Mouse (Mus musculus): ENCODE measurements around the gene Akt3. TPM values are rescaled to one million over a fixed set of nuclear protein-coding genes. Genes with fewer than 3 reads are reported as not detected.

The Akt3 gene
- polyA plus RNA-seq, 1 experiment from 2014 or later: 27.9 TPM

- Histone ChIP-seq H3K9ac (ENCODE audit: low read length) (no peak overlapping the region), H3K27me3 (ENCODE audit: control insufficient read depth, insufficient read depth, low read length) (no peaks in the 10 kb centered on the region), H3K9me3 (ENCODE audit: control insufficient read depth, low read length) (no peaks in the 10 kb centered on the region), H3K4me3 (ENCODE audit: low read depth, low read length) (no peak overlapping the region), H3K27ac (ENCODE audit: low read depth, low read length) (no peak overlapping the region), H3K36me3 (ENCODE audit: control insufficient read depth, insufficient read depth, low read length) (no peaks in the 10 kb centered on the region), H3K4me2 (no peak overlapping the region), H3K4me1 (ENCODE audit: control insufficient read depth, insufficient read depth, low read length) (peaks cover 6% of the 10 kb centered on the region)
- no peak for ATAC-seq (ENCODE audit: low FRiP score)
- DNase-seq (ENCODE audit: low spot score, missing footprints): no peak
- 67% methylated on average over 1 of the region's 1 CpGs for WGBS
Observed at GRCm38 (mm10) chr1:177198978-177199377, 59.0 kb downstream of the Akt3 start.

GRCm38 (mm10) chr1:177195224-177195623 lies 62.8 kb downstream of the Akt3 start:
- DNase-seq (ENCODE audit: low spot score, missing footprints): no peak
- Histone ChIP-seq H3K27ac (ENCODE audit: low read depth, low read length) (no peak overlapping the region), H3K4me2 (no peak overlapping the region), H3K9me3 (ENCODE audit: control insufficient read depth, low read length) (no peaks in the 10 kb centered on the region), H3K27me3 (ENCODE audit: control insufficient read depth, insufficient read depth, low read length) (no peaks in the 10 kb centered on the region), H3K4me3 (ENCODE audit: low read depth, low read length) (no peak overlapping the region), H3K4me1 (ENCODE audit: control insufficient read depth, insufficient read depth, low read length) (peaks cover 7% of the 10 kb centered on the region; the same call in 1 of the 2 replicates), H3K9ac (ENCODE audit: low read length) (no peak overlapping the region), H3K36me3 (ENCODE audit: control insufficient read depth, insufficient read depth, low read length) (no peaks in the 10 kb centered on the region)
- no peak for ATAC-seq (ENCODE audit: low FRiP score)

- H3K4me3 ChIP-seq (ENCODE audit: low read depth, low read length): no peak overlapping the region
- no peaks in the 10 kb centered on the region for H3K27me3 ChIP-seq (ENCODE audit: control insufficient read depth, insufficient read depth, low read length)
- H3K27ac ChIP-seq (ENCODE audit: low read depth, low read length): no peak overlapping the region
- ATAC-seq (ENCODE audit: low FRiP score) (no peak), DNase-seq (ENCODE audit: low spot score, missing footprints) (peak; percentile 65)
- WGBS: 56% methylated on average over 1 of the region's 1 CpGs
- no peak overlapping the region for H3K4me2 ChIP-seq
- peaks cover 7% of the 10 kb centered on the region; the same call in 1 of the 2 replicates for H3K4me1 ChIP-seq (ENCODE audit: control insufficient read depth, insufficient read depth, low read length)
- H3K9me3 ChIP-seq (ENCODE audit: control insufficient read depth, low read length): no peaks in the 10 kb centered on the region
- no peaks in the 10 kb centered on the region for H3K36me3 ChIP-seq (ENCODE audit: control insufficient read depth, insufficient read depth, low read length)
- no peak overlapping the region for H3K9ac ChIP-seq (ENCODE audit: low read length)
Observed at GRCm38 (mm10) chr1:177194324-177194723, 63.7 kb downstream of the Akt3 start.

GRCm38 (mm10) chr1:177191623-177192022 lies 66.4 kb downstream of the Akt3 start:
- DNase-seq (ENCODE audit: low spot score, missing footprints) (peak; percentile 41), ATAC-seq (ENCODE audit: low FRiP score) (no peak)
- H3K4me1 ChIP-seq (ENCODE audit: control insufficient read depth, insufficient read depth, low read length): peaks cover 12% of the 10 kb centered on the region
- H3K4me3 ChIP-seq (ENCODE audit: low read depth, low read length): no peak overlapping the region
- no peaks in the 10 kb centered on the region for H3K36me3 ChIP-seq (ENCODE audit: control insufficient read depth, insufficient read depth, low read length)
- no peaks in the 10 kb centered on the region for H3K9me3 ChIP-seq (ENCODE audit: control insufficient read depth, low read length)
- no peak overlapping the region for H3K4me2 ChIP-seq
- H3K27me3 ChIP-seq (ENCODE audit: control insufficient read depth, insufficient read depth, low read length): no peaks in the 10 kb centered on the region
- WGBS: 34% methylated on average over 3 of the region's 3 CpGs
- H3K9ac ChIP-seq (ENCODE audit: low read length): no peak overlapping the region
- no peak overlapping the region for H3K27ac ChIP-seq (ENCODE audit: low read depth, low read length)

GRCm38 (mm10) chr1:177190358-177190757 lies 67.6 kb downstream of the Akt3 start:
- no peak overlapping the region for H3K27ac ChIP-seq (ENCODE audit: low read depth, low read length)
- no peak for ATAC-seq (ENCODE audit: low FRiP score)

GRCm38 (mm10) chr1:177188708-177189107 lies 69.3 kb downstream of the Akt3 start:
- WGBS: 46% methylated on average over 3 of the region's 3 CpGs
- H3K27me3 ChIP-seq (ENCODE audit: control insufficient read depth, insufficient read depth, low read length): no peaks in the 10 kb centered on the region
- H3K4me1 ChIP-seq (ENCODE audit: control insufficient read depth, insufficient read depth, low read length): peaks cover 12% of the 10 kb centered on the region
- no peak overlapping the region for H3K9ac ChIP-seq (ENCODE audit: low read length)
- H3K4me3 ChIP-seq (ENCODE audit: low read depth, low read length): no peak overlapping the region
- H3K27ac ChIP-seq (ENCODE audit: low read depth, low read length): no peak overlapping the region
- peak; percentile 86 for DNase-seq (ENCODE audit: low spot score, missing footprints)
- no peak overlapping the region for H3K4me2 ChIP-seq
- H3K36me3 ChIP-seq (ENCODE audit: control insufficient read depth, insufficient read depth, low read length): no peaks in the 10 kb centered on the region
- no peaks in the 10 kb centered on the region for H3K9me3 ChIP-seq (ENCODE audit: control insufficient read depth, low read length)
- ATAC-seq (ENCODE audit: low FRiP score): peak; percentile 86

More at GRCm38 (mm10) chr1:177190358-177190757, 67.6 kb downstream of the Akt3 start:
- Histone ChIP-seq H3K4me3 (ENCODE audit: low read depth, low read length) (no peak overlapping the region), H3K4me2 (no peak overlapping the region), H3K27me3 (ENCODE audit: control insufficient read depth, insufficient read depth, low read length) (no peaks in the 10 kb centered on the region), H3K4me1 (ENCODE audit: control insufficient read depth, insufficient read depth, low read length) (peaks cover 12% of the 10 kb centered on the region), H3K9ac (ENCODE audit: low read length) (no peak overlapping the region), H3K36me3 (ENCODE audit: control insufficient read depth, insufficient read depth, low read length) (no peaks in the 10 kb centered on the region), H3K9me3 (ENCODE audit: control insufficient read depth, low read length) (no peaks in the 10 kb centered on the region)
- peak; percentile 68 for DNase-seq (ENCODE audit: low spot score, missing footprints)
- 89% methylated on average over 1 of the region's 1 CpGs for WGBS

- 33% methylated on average over 2 of the region's 2 CpGs for WGBS
Observed at GRCm38 (mm10) chr1:177186751-177187150, 71.3 kb downstream of the Akt3 start.

GRCm38 (mm10) chr1:177179635-177180034 lies 78.4 kb downstream of the Akt3 start:
- no peak for ATAC-seq (ENCODE audit: low FRiP score)

More at GRCm38 (mm10) chr1:177186751-177187150, 71.3 kb downstream of the Akt3 start:
- Histone ChIP-seq H3K36me3 (ENCODE audit: control insufficient read depth, insufficient read depth, low read length) (no peaks in the 10 kb centered on the region), H3K27me3 (ENCODE audit: control insufficient read depth, insufficient read depth, low read length) (no peaks in the 10 kb centered on the region), H3K4me2 (no peak overlapping the region), H3K4me1 (ENCODE audit: control insufficient read depth, insufficient read depth, low read length) (peaks cover 7% of the 10 kb centered on the region), H3K4me3 (ENCODE audit: low read depth, low read length) (no peak overlapping the region), H3K9me3 (ENCODE audit: control insufficient read depth, low read length) (no peaks in the 10 kb centered on the region), H3K27ac (ENCODE audit: low read depth, low read length) (0 out of 2 replicates have a peak overlapping the region, but pooled peaks have one; percentile 1), H3K9ac (ENCODE audit: low read length) (no peak overlapping the region)
- peak; percentile 78 for DNase-seq (ENCODE audit: low spot score, missing footprints)
- no peak for ATAC-seq (ENCODE audit: low FRiP score)

GRCm38 (mm10) chr1:177175436-177175835 lies 82.6 kb downstream of the Akt3 start:
- H3K27me3 ChIP-seq (ENCODE audit: control insufficient read depth, insufficient read depth, low read length): no peaks in the 10 kb centered on the region
- H3K9ac ChIP-seq (ENCODE audit: low read length): no peak overlapping the region
- ATAC-seq (ENCODE audit: low FRiP score) (peak; percentile 97), DNase-seq (ENCODE audit: low spot score, missing footprints) (peak; percentile 89)
- no peak overlapping the region for H3K4me3 ChIP-seq (ENCODE audit: low read depth, low read length)
- peaks cover 16% of the 10 kb centered on the region for H3K4me1 ChIP-seq (ENCODE audit: control insufficient read depth, insufficient read depth, low read length)
- H3K36me3 ChIP-seq (ENCODE audit: control insufficient read depth, insufficient read depth, low read length): no peaks in the 10 kb centered on the region
- peak overlapping the region; percentile 25; the same call in 1 of the 2 replicates for H3K27ac ChIP-seq (ENCODE audit: low read depth, low read length)
- no peak overlapping the region for H3K4me2 ChIP-seq
- H3K9me3 ChIP-seq (ENCODE audit: control insufficient read depth, low read length): no peaks in the 10 kb centered on the region

More at GRCm38 (mm10) chr1:177179635-177180034, 78.4 kb downstream of the Akt3 start:
- Histone ChIP-seq H3K27ac (ENCODE audit: low read depth, low read length) (no peak overlapping the region), H3K4me1 (ENCODE audit: control insufficient read depth, insufficient read depth, low read length) (peaks cover 4% of the 10 kb centered on the region; the same call in 1 of the 2 replicates), H3K4me3 (ENCODE audit: low read depth, low read length) (no peak overlapping the region), H3K9me3 (ENCODE audit: control insufficient read depth, low read length) (no peaks in the 10 kb centered on the region), H3K4me2 (no peak overlapping the region), H3K27me3 (ENCODE audit: control insufficient read depth, insufficient read depth, low read length) (no peaks in the 10 kb centered on the region), H3K9ac (ENCODE audit: low read length) (no peak overlapping the region), H3K36me3 (ENCODE audit: control insufficient read depth, insufficient read depth, low read length) (no peaks in the 10 kb centered on the region)
- no peak for DNase-seq (ENCODE audit: low spot score, missing footprints)
- 90% methylated on average over 2 of the region's 2 CpGs for WGBS

Data from midbrain, embryonic 11.5 days (tissue).